Mouse (Mus musculus) neural tube, postnatal 0 days (tissue): ENCODE data around the gene Ppp6c. TPM values are rescaled to one million over a fixed set of nuclear protein-coding genes. Genes with fewer than 3 reads are reported as not detected.

Experiments
- polyA plus RNA-seq: library from polyadenylated mRNA; unstranded; fragments of >200 nt; fragmentation: Nextera tagmentation; extraction: Ambion mirVana; gene quantifications from 2 replicates; pipeline ENCODE4 v1.2.1, GENCODE M21; 2015

Ppp6c gene
- 47.2 and 56.9 TPM in 2 replicates for polyA plus RNA-seq

DNA sequence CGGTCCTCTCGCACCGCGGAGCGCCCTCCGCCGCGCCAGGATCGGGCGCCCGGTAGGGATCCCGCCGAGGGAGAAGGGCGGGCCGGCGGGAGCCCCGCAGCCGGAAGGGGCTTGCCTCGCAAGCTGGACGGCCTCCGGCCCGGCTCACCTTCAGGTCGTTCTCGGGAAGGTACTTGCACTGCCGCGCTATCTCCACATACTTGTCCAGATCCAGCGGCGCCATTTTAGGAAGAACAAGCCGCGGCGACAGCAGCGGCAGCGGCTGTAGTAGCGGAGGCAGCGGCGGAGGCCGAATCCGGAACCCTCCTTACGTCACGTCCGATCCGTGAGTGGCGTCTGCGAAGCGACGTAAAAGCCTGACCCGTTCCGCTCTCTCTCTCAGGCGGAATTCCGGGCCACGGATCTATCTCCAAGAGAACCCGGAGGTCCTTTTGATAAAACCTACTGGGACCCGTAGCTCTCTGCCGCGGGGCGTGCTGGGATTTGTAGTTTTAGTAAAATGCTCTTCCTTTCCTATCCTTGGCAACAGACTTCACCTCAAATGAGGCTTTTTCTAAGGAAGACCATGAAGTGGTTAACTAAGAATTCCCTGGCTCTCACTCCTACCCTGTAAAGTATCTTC lies at the start of gene Ppp6c:
TSS of gene Ppp6c (minus strand) at position 433 of the 622 bp plus-strand sequence.

DNA sequence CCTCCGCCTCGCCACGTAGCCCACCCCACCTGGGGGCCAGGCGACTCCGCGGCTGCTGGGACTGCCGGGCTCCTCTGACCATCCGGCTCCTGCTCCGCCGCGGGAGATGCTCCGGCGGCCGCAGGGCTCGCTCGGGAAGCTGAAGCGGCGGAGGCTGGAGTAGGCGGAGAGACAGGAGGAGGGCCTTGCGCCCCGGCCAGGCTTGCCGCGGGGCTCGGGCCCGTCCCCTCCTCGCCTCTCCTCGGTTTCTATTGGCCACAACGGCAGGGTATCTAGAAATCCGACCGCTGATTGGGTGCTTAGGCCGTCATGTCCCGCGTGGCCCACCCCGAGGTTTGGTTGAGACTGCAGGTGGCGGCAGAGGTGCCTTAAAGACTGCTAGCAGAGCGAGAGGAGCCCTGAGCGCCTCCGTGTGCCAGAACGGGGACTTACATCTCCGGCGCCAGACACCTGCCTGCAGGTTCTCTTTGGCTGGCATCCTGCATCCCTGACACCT lies 35.6 kb downstream of the Ppp6c start, which contains the start of gene Scai:
TSS of gene Scai (minus strand) at position 174 of the 496 bp plus-strand sequence.

Other genes starting within 250 kb of the Ppp6c start
- 1.5 and 1.7 TPM in 2 replicates for gene Wdr38, start 229.0 kb downstream of the Ppp6c start, polyA plus RNA-seq
- gene Arpc5l, start 221.1 kb downstream of the Ppp6c start, polyA plus RNA-seq, result 169 and 177 TPM in 2 replicates
- 492 and 615 TPM in 2 replicates for gene Rpl35, start 220.8 kb downstream of the Ppp6c start, polyA plus RNA-seq
- 22.5 and 25.4 TPM in 2 replicates for gene Golga1, start 160.9 kb downstream of the Ppp6c start, polyA plus RNA-seq
- 12.9 and 15.3 TPM in 2 replicates for gene Scai, start 35.7 kb downstream of the Ppp6c start, polyA plus RNA-seq